Comparison of ENCODE assay signal across 14 mouse cellular contexts in the genomic region with DNA sequence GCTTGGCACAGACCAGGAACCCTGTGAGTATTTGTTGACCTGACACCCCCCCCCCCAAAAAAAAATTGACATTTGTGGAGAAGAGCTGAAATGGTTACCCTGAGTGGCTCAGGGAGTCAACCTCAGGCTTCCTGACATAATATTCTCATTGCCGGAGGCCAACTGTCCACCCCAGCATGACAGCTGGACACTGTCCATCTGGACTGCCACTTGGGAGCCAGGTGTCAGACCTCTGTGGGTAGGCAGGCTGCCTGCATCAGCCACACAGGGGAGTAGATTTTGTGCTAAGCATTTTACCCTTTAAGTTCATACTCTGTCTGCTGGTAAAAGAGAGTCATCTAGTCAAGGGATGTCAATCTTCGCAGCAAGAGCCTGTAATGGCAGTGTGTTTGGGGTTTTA.
DNase-seq lines count a peak whose midpoint lies in the region; ATAC-seq lines count a peak whose summit lies in the region.
"Had no signal": no experiment of that assay in that cellular context is flagged by ENCODE, and none has a peak within 500 bp of the region (broad histone marks: within the 10 kb centered on the region; RNA-seq: fewer than 3 reads in every experiment).

No protein-coding gene starts in this region.

- peak; percentile 58 for DNase-seq in cerebellum, adult 11 months
- DNase-seq in cerebellum, adult 18-20 months = peak; percentile 69 to 74
- DNase-seq in cerebellum, postnatal 14 days = peak; percentile 71
- DNase-seq in gastrocnemius, postnatal 25 days = peak; percentile 22
- no peak for DNase-seq in frontal cortex, postnatal 10 days (ENCODE audit: low spot score in 2 of 2)
- no peak for DNase-seq in thymus, postnatal 10 days (ENCODE audit: low spot score in 2 of 2)
- DNase-seq: adrenal gland, postnatal 10 days; kidney, adult 2 months; thymus, adult 18-20 months had no signal

- ATAC-seq in cerebellum, adult (ENCODE audit: insufficient number of reproducible peaks, low FRiP score, low TSS enrichment) = no peak
- ATAC-seq in granulocyte monocyte progenitor cell, adult 5-6 weeks (replicated peaks; ENCODE audit: poor library complexity, severe bottlenecking) = no peak
- ATAC-seq: forebrain, embryonic 14.5 days; inflammation-experienced regulatory T-cells, adult 6 months; lung, postnatal 0 days had no signal

Comparison
In these comparisons a context has a peak if more than half of its experiments do, and no peak if none do; other contexts are left out.
1. DNase-seq: peak in cerebellum, adult 11 months (single experiment), cerebellum, adult 18-20 months (2 of 2), cerebellum, postnatal 14 days (2 of 2) and gastrocnemius, postnatal 25 days (single experiment); none in frontal cortex, postnatal 10 days (0 of 2) and thymus, postnatal 10 days (0 of 2).